Mouse (Mus musculus) forebrain, postnatal 0 days (tissue): ENCODE data around the gene C9. TPM values are rescaled to one million over a fixed set of nuclear protein-coding genes. Genes with fewer than 3 reads are reported as not detected.

Experiments used
- ATAC-seq: fragments of 200-750 bp; cut with Nextera tagmentation; 2 replicates; pipeline ENCODE4 v1.8.0; 2017; ENCODE audit warnings: mild to moderate bottlenecking, moderate library complexity
- DNase-seq: peaks from one replicate; pipeline ENCODE4 v3.0.0-alpha.2; 2015
- H3K27ac ChIP-seq: fragments of 300-500 bp; sonication (generic); 2 replicates; pipeline ENCODE4 v1.5.1; 2014; ENCODE audit warnings: low read depth, mild to moderate bottlenecking, antibody characterized with exemption, low read length, moderate library complexity, mixed read lengths
- H3K27me3 ChIP-seq: fragments of 300-500 bp; sonication (generic); 2 replicates; pipeline ENCODE4 v1.6.1; 2014; ENCODE audit warnings: mild to moderate bottlenecking, low read length, mixed read lengths; ENCODE audit not compliant: insufficient read depth
- H3K36me3 ChIP-seq: fragments of 300-500 bp; sonication (generic); 2 replicates; pipeline ENCODE4 v1.6.1; 2014; ENCODE audit warnings: mild to moderate bottlenecking, moderate library complexity; ENCODE audit not compliant: insufficient read depth
- H3K4me1 ChIP-seq: fragments of 300-500 bp; sonication (generic); 2 replicates; pipeline ENCODE4 v1.6.1; 2014; ENCODE audit warnings: antibody characterized with exemption; ENCODE audit not compliant: insufficient read depth
- H3K4me2 ChIP-seq: fragments of 300-500 bp; sonication (generic); 2 replicates; pipeline ENCODE4 v1.6.1; 2014; ENCODE audit warnings: low read depth, mild to moderate bottlenecking, moderate library complexity
- H3K4me3 ChIP-seq: fragments of 300-500 bp; sonication (generic); 2 replicates; pipeline ENCODE4 v1.5.1; 2014; ENCODE audit warnings: low read depth, low read length, mixed read lengths
- H3K9ac ChIP-seq: fragments of 300-500 bp; sonication (generic); 2 replicates; pipeline ENCODE4 v1.6.1; 2014; ENCODE audit warnings: mild to moderate bottlenecking
- H3K9me3 ChIP-seq: fragments of 300-500 bp; sonication (generic); 2 replicates; pipeline ENCODE4 v1.6.1; 2016; ENCODE audit warnings: low read length
- CTCF ChIP-seq: sonication (generic); IDR thresholded peaks from 2 replicates; pipeline ENCODE4 v1.5.1; 2016; ENCODE audit warnings: antibody characterized with exemption, control low read depth, low read depth
- WGBS: fragments of 180-500 bp; shearing (Covaris S2); extraction: QIAGEN DNeasy Blood & Tissue Kit; methylation state at CpG from one replicate; pipeline ENCODE4 v1.1.7; 2014; 5-methylcytosine and 5-hydroxymethylcytosine counted together
- polyA plus RNA-seq: library from polyadenylated mRNA; unstranded; fragments of >200 nt; fragmentation: Nextera tagmentation; extraction: Ambion mirVana; gene quantifications from 2 replicates; pipeline ENCODE4 v1.2.1, GENCODE M21; 2015
- total RNA-seq: library from RNA; depleted of rRNA; stranded (reverse); fragments of >200 nt; gene quantifications from 2 replicates; pipeline ENCODE4 v1.2.3, GENCODE M21; 2014

The C9 gene
- total and polyA plus RNA-seq, 2 experiments from 2014 or later: not detected

DNA sequence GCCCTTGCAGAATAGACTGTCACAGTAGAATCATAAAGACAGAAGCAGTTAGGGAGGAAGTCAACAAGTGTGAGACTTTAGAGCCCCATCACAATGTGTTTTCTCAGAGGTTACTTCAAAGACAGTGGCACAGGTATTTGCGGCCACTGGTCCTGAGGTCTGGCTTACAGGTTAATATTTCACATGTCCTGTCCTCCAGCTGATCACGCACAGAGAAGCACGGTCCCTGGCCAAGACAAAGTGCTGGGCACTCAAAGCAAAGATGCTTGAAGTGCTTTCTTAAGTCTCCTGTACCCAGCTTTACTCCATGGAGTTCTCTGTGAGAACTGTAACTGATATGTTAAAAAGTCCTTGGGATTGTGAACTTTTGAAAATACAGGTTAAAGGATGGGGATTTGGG is 35.0 kb upstream of the C9 start:
- Histone ChIP-seq H3K9me3 (no peaks in the 10 kb centered on the region), H3K36me3 (no peaks in the 10 kb centered on the region), H3K27me3 (no peaks in the 10 kb centered on the region), H3K27ac (no peak overlapping the region), H3K9ac (no peak overlapping the region), H3K4me3 (no peak overlapping the region), H3K4me2 (no peak overlapping the region), H3K4me1 (no peaks in the 10 kb centered on the region)
- 97% methylated on average over 3 of the region's 3 CpGs for WGBS
- DNase-seq: no peak
- ATAC-seq: no peak
- TF ChIP-seq CTCF: no peak

DNA sequence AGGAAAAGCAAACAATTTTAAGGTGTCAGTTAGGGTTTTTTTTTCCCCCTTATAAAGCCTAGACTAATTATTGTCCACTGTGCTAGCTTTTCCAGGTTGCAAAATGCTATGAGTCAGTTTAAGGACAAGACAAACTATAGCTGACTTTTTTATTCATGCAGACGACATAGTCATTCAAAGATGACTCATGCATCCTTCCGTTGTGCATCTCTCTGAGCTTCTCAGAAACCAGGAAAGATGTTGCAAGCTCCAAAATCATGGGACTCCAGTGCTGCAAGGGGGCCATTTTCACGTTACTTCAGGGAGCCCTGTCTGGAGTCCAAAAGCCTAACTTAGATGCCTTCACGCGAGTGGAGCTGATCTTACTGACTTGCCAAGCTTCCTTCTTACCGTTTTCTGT is 33.8 kb upstream of the C9 start:
- no peaks in the 10 kb centered on the region for H3K9me3 ChIP-seq
- H3K27ac ChIP-seq: no peak overlapping the region
- H3K9ac ChIP-seq: no peak overlapping the region
- 91% methylated on average over 6 of the region's 6 CpGs for WGBS
- no peaks in the 10 kb centered on the region for H3K4me1 ChIP-seq
- ATAC-seq (no peak), DNase-seq (no peak)
- no peaks in the 10 kb centered on the region for H3K27me3 ChIP-seq
- H3K4me2 ChIP-seq: no peak overlapping the region
- no peaks in the 10 kb centered on the region for H3K36me3 ChIP-seq
- no peak overlapping the region for H3K4me3 ChIP-seq
- TF ChIP-seq CTCF: no peak

DNA sequence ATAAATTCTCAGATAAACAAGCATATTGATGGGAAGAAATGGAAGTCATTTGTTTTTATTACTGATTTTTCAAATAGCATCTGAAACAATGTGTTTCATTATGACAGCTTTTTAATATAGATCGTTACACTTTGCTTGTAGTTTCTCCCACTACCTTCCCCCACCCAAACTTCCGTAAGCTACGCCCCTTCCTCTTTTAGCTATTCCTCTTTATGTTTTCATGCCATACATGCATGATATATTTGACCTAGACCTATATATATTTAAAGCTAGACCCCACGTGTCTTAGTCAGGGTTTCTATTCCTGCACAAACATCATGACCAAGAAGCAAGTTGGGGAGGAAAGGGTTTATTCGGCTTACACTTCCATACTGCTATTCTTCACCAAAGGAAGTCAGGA is 29.8 kb upstream of the C9 start:
- H3K4me1 ChIP-seq: no peaks in the 10 kb centered on the region
- no peaks in the 10 kb centered on the region for H3K27me3 ChIP-seq
- H3K9ac ChIP-seq: no peak overlapping the region
- H3K27ac ChIP-seq: no peak overlapping the region
- ATAC-seq (no peak), DNase-seq (no peak)
- 96% methylated on average over 5 of the region's 5 CpGs for WGBS
- no peak overlapping the region for H3K4me2 ChIP-seq
- H3K36me3 ChIP-seq: no peaks in the 10 kb centered on the region
- no peak overlapping the region for H3K4me3 ChIP-seq
- H3K9me3 ChIP-seq: no peaks in the 10 kb centered on the region
- no peak for TF ChIP-seq CTCF

DNA sequence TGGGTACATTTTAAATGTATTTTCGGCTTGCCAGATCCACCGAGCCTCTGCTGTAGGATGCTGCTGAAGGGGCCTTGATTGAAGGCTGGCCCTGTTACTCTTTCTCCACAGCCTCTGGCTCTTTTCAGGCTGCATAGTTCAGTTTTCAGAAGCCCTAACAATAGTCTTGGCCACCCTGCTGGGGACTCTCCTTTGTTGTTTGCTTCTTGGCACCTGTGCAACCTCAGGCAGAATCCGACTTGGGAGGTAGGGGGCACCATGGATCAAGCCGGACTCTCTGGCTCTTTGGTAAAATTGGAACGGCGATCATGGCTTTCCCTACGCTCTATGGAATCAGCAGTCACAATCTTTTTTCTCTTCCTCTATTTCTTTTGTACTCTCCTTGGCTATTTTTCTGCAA is 13.3 kb upstream of the C9 start:
- no peaks in the 10 kb centered on the region for H3K9me3 ChIP-seq
- H3K27ac ChIP-seq: no peak overlapping the region
- no peak for TF ChIP-seq CTCF
- H3K4me3 ChIP-seq: no peak overlapping the region
- H3K4me1 ChIP-seq: no peaks in the 10 kb centered on the region
- H3K9ac ChIP-seq: no peak overlapping the region
- no peaks in the 10 kb centered on the region for H3K27me3 ChIP-seq
- 23% methylated on average over 7 of the region's 7 CpGs for WGBS
- no peak overlapping the region for H3K4me2 ChIP-seq
- ATAC-seq (peak; percentile 63), DNase-seq (peak; percentile 14)
- no peaks in the 10 kb centered on the region; the same call in 1 of the 2 replicates for H3K36me3 ChIP-seq

DNA sequence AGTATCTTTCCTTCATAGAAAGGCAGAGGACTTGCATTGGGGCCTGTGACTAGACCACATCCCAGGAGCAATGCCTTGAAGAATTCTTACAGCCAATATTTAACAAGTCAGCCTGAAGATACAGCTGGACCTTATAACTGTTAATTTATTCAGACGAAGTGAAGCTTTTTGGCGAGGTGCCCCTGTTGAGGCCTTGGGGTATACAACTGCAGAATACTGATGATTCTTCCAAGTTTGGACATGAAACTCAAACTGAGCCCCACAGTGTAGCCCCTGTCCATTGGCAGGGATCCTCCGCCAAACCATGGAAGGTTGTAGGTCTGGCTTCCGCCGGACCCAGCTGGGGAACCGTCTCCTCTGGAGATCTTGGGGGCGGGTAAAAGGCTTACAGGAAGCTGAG is 12.7 kb upstream of the C9 start:
- H3K36me3 ChIP-seq: no peaks in the 10 kb centered on the region; the same call in 1 of the 2 replicates
- H3K4me1 ChIP-seq: no peaks in the 10 kb centered on the region
- no peaks in the 10 kb centered on the region for H3K9me3 ChIP-seq
- no peak overlapping the region for H3K9ac ChIP-seq
- no peaks in the 10 kb centered on the region for H3K27me3 ChIP-seq
- 50% methylated on average over 7 of the region's 7 CpGs for WGBS
- TF ChIP-seq CTCF: no peak
- DNase-seq (peak; percentile 47), ATAC-seq (peak; percentile 81)
- no peak overlapping the region for H3K4me2 ChIP-seq
- H3K27ac ChIP-seq: no peak overlapping the region; the same call in 1 of the 2 replicates
- H3K4me3 ChIP-seq: no peak overlapping the region

DNA sequence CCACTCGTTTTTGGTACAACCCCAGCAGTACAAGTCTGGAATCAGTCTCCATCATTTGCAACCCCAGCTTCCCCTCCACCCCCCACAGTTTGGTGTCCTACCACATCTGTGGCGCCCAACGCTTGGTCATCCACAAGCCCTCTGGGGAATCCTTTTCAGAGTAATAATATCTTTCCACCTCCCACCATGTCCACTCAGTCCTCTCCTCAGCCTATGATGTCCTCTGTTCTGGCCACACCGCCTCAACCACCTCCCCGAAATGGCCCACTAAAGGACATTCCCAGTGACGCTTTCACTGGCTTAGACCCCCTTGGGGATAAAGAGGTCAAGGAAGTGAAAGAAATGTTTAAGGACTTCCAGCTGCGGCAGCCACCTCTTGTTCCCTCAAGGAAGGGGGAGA is 9.8 kb upstream of the C9 start:
- Histone ChIP-seq H3K9me3 (no peaks in the 10 kb centered on the region), H3K9ac (no peak overlapping the region), H3K4me1 (no peaks in the 10 kb centered on the region), H3K27ac (no peak overlapping the region), H3K4me3 (no peak overlapping the region), H3K36me3 (no peaks in the 10 kb centered on the region; the same call in 1 of the 2 replicates), H3K27me3 (no peaks in the 10 kb centered on the region), H3K4me2 (no peak overlapping the region)
- WGBS: 92% methylated on average over 7 of the region's 7 CpGs
- no peak for ATAC-seq
- no peak for DNase-seq
- TF ChIP-seq CTCF: no peak

DNA sequence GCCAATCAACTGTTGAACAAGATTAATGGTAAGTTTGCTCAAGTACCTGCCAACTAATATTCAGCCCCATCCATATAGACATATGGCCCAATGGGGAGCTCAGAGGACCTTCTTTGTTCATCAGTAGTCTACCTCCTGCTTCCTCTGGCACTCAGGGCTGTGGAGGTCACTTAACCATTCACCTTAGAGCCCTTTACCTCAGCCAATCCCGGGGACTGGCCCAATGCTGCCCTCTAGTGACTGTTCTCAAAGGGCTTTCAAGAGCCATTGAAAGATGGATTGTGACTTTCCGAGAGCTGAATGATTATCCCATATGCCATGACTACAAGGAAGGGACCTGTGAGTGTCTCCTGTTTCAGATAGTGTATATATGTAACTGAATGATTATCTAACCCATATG is 9.4 kb upstream of the C9 start:
- TF ChIP-seq CTCF: peak; percentile 42
- Histone ChIP-seq H3K27me3 (no peaks in the 10 kb centered on the region), H3K4me3 (no peak overlapping the region), H3K9ac (no peak overlapping the region), H3K4me2 (no peak overlapping the region), H3K9me3 (no peaks in the 10 kb centered on the region), H3K27ac (no peak overlapping the region), H3K4me1 (no peaks in the 10 kb centered on the region), H3K36me3 (no peaks in the 10 kb centered on the region; the same call in 1 of the 2 replicates)
- WGBS: 64% methylated on average over 2 of the region's 2 CpGs
- ATAC-seq (no peak), DNase-seq (no peak)

DNA sequence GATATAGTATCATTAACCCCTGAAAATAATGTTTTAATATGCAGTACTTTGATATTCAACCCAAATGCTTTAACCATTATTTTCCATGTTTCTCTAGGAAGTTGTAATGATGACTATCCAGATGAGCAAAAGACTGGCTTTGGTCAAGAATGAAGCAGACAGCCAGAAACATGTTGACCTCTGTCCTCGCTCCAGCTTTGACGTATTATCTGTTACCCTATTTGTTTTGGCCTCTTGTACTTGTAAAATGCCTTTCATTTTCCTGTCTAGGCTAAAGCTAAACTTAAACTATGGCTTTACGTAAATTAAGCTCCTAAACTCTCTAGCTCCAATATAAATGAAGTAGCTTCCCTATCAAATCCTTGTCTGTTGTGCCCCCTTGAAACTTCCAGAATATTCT is 6.4 kb upstream of the C9 start:
- no peak overlapping the region for H3K4me3 ChIP-seq
- no peaks in the 10 kb centered on the region for H3K27me3 ChIP-seq
- DNase-seq: no peak
- no peak overlapping the region for H3K9ac ChIP-seq
- no peaks in the 10 kb centered on the region for H3K9me3 ChIP-seq
- no peaks in the 10 kb centered on the region for H3K4me1 ChIP-seq
- H3K4me2 ChIP-seq: no peak overlapping the region
- TF ChIP-seq CTCF: no peak
- ATAC-seq: no peak
- H3K27ac ChIP-seq: no peak overlapping the region
- WGBS: 90% methylated on average over 3 of the region's 3 CpGs
- H3K36me3 ChIP-seq: no peaks in the 10 kb centered on the region; the same call in 1 of the 2 replicates
